Mouse (Mus musculus): ENCODE measurements at regions not wholly inside any gene's neighbourhood (a gene's known extent, or its start where the extent isn't known, plus 50 kb on each side); places are given as distances from the start of the nearest gene placed in this dataset.

DNA sequence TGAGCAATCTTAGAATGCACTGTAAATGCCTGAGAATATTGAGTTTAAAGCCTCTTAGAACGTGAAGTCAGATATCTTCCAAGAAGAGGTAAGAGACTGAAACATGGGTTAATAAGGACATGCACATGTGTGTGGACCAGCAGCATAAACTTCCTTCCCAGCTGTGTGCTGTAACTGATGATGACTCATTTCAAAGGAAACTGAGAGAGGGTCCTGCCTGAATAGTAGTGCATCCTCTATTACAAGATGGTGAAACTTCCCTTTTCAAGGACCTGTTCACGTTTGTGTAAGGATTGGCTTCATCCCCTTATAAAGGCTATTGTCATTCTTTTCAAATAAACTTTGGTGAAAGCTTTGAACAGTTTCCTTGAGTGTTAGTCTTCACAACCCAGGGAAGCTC, 363.4 kb upstream of the Mmadhc start:
- TF ChIP-seq POLR2A (IDR thresholded peaks at IDR 0.05; ENCODE audit: low read depth, low read length) (no peak), CTCF (IDR thresholded peaks at IDR 0.05; ENCODE audit: extremely low read depth, insufficient read length, insufficient replicate concordance, low read depth, low read length) (no peak)

Measured in small intestine, adult 2 months (tissue).